In genomic region chr15:101216036-101216435, GRCm38 (mm10) we compare ENCODE assay signal across 25 mouse cellular contexts. TPM values are rescaled to one million over a fixed set of nuclear protein-coding genes. Genes with fewer than 3 reads are reported as not detected.
A peak's percentile ranks its signal among the peaks of the same experiment; 100 is the strongest.
DNase-seq lines count a peak whose midpoint lies in the region; ATAC-seq and TF ChIP-seq lines count a peak whose summit lies in the region.
"Had no signal": no experiment of that assay in that cellular context is flagged by ENCODE, and none has a peak within 500 bp of the region (broad histone marks: within the 10 kb centered on the region; RNA-seq: fewer than 3 reads in every experiment).

No protein-coding gene starts in this region.

- no peak overlapping the region for H3K9ac ChIP-seq in kidney, embryonic 15.5 days
- no peak overlapping the region for H3K9ac ChIP-seq in kidney, embryonic 16.5 days (replicated peaks; ENCODE audit: low read length)
- H3K9ac ChIP-seq: embryonic facial prominence, embryonic 12.5 days; embryonic facial prominence, embryonic 15.5 days; forebrain, postnatal 0 days; heart, embryonic 13.5 days; hindbrain, embryonic 14.5 days had no signal

- peak overlapping the region; percentile 56 for H3K27ac ChIP-seq in gastrocnemius, adult 2 months
- 0 out of 2 replicates have a peak overlapping the region, but pooled peaks have one; percentile 6 for H3K27ac ChIP-seq in kidney, embryonic 15.5 days
- H3K27ac ChIP-seq in kidney, embryonic 16.5 days (ENCODE audit: low read length), result no peak overlapping the region
- H3K27ac ChIP-seq: embryonic facial prominence, embryonic 12.5 days; embryonic facial prominence, embryonic 15.5 days; heart, adult 2 months; heart, embryonic 10.5 days; heart, embryonic 13.5 days; hindbrain, embryonic 14.5 days had no signal

- peaks cover 9% of the 10 kb centered on the region for H3K4me1 ChIP-seq in kidney, embryonic 15.5 days
- H3K4me1 ChIP-seq in kidney, embryonic 16.5 days (ENCODE audit: insufficient read depth, low read length), result peaks cover 5% of the 10 kb centered on the region

- H3K4me3 ChIP-seq in gastrocnemius, adult 2 months, result no peak overlapping the region
- no peak overlapping the region for H3K4me3 ChIP-seq in kidney, embryonic 15.5 days (replicated peaks)
- no peak overlapping the region for H3K4me3 ChIP-seq in kidney, embryonic 16.5 days (ENCODE audit: low read length)
- H3K4me3 ChIP-seq: embryonic facial prominence, embryonic 12.5 days; embryonic facial prominence, embryonic 15.5 days; heart, adult 2 months; heart, embryonic 10.5 days; heart, embryonic 13.5 days had no signal

- no peak for TF ChIP-seq CTCF in gastrocnemius, adult 2 months (IDR thresholded peaks at IDR 0.05)

- H3K9me3 ChIP-seq in kidney, embryonic 15.5 days (replicated peaks), result no peaks in the 10 kb centered on the region
- no peaks in the 10 kb centered on the region for H3K9me3 ChIP-seq in kidney, embryonic 16.5 days (ENCODE audit: low read length)
- H3K9me3 ChIP-seq: embryonic facial prominence, embryonic 12.5 days; embryonic facial prominence, embryonic 15.5 days; heart, embryonic 10.5 days; heart, embryonic 13.5 days had no signal

- peaks cover 29% of the 10 kb centered on the region for H3K36me3 ChIP-seq in kidney, embryonic 15.5 days
- H3K36me3 ChIP-seq in kidney, embryonic 16.5 days (ENCODE audit: insufficient read depth, low read length), result peaks cover 19% of the 10 kb centered on the region

- no peak overlapping the region for H3K4me2 ChIP-seq in kidney, embryonic 15.5 days
- H3K4me2 ChIP-seq in kidney, embryonic 16.5 days (replicated peaks; ENCODE audit: low read depth, low read length), result no peak overlapping the region
- H3K4me2 ChIP-seq: embryonic facial prominence, embryonic 12.5 days; embryonic facial prominence, embryonic 15.5 days; heart, embryonic 13.5 days; hindbrain, embryonic 14.5 days had no signal

- H3K27me3 ChIP-seq in kidney, embryonic 15.5 days, result no peaks in the 10 kb centered on the region
- no peaks in the 10 kb centered on the region for H3K27me3 ChIP-seq in kidney, embryonic 16.5 days (ENCODE audit: insufficient read depth, low read length)
- H3K27me3 ChIP-seq: embryonic facial prominence, embryonic 12.5 days; embryonic facial prominence, embryonic 15.5 days; heart, embryonic 13.5 days had no signal

- no peak for DNase-seq in gastrocnemius, adult 2 months
- no peak for DNase-seq in gastrocnemius, postnatal 36 days
- peak; percentile 21 to 75 for DNase-seq in kidney, postnatal 25 days
- no peak for DNase-seq in kidney, adult 18-20 months
- DNase-seq in adipocyte (ENCODE audit: low spot score), result peak; percentile 52
- no peak for DNase-seq in layer of hippocampus, postnatal 14 days (ENCODE audit: low spot score in 2 of 2)
- DNase-seq: adrenal gland, postnatal 14 days; cerebellum, adult 11 months; cerebellum, adult 2 months; cerebellum, adult 9-11 months; cerebellum, postnatal 25 days; forebrain, postnatal 0 days; gastrocnemius, postnatal 25 days; heart, adult 2 months; heart, postnatal 14 days; heart, postnatal 4 days had no signal

- ATAC-seq in kidney, embryonic 15.5 days (replicated peaks; ENCODE audit: low FRiP score), result no peak
- ATAC-seq in kidney, embryonic 16.5 days (ENCODE audit: low FRiP score, low TSS enrichment), result no peak
- ATAC-seq: activated CD4-positive, CD25-positive, alpha-beta regulatory T cell, adult 4 months; forebrain, embryonic 14.5 days; forebrain, postnatal 0 days had no signal

- intact Hi-C loops in gastrocnemius, adult 2 months (cut with DNase I), result no loop called here
- intact Hi-C loops in gastrocnemius, postnatal 36 days (cut with DNase I), result no loop called here

- 77% methylated on average over 4 of the region's 4 CpGs for WGBS in kidney, embryonic 15.5 days
- 81% methylated on average over 4 of the region's 4 CpGs for WGBS in kidney, embryonic 16.5 days

RNA-seq across cellular contexts. Expression of gene Grasp, which starts 8.0 kb away (rescaled TPM):
- total RNA-seq in gastrocnemius, adult 2 months (2021), result 1 to 10 TPM; 5.8 to 5.9 TPM
- total RNA-seq in gastrocnemius, postnatal 36 days (2021), result 1 to 10 TPM; 5.7 to 6.3 TPM
- polyA plus RNA-seq in kidney, embryonic 15.5 days (2015; fragmentation: Nextera tagmentation; extraction: Ambion mirVana), result 4.7 TPM in 2 replicates
- polyA plus RNA-seq in kidney, embryonic 16.5 days (2015; fragmentation: Nextera tagmentation; extraction: Ambion mirVana), result 3.2 and 3.4 TPM in 2 replicates
- total RNA-seq in layer of hippocampus, postnatal 14 days (2021), result 10 to 100 TPM; 53.4 to 55.2 TPM
- polyA plus RNA-seq: activated CD4-positive, CD25-positive, alpha-beta regulatory T cell, adult 4 months had no signal

RNA-seq across cellular contexts. Expression of gene Nr4a1, which starts 38.0 kb away (rescaled TPM):
- total RNA-seq in gastrocnemius, adult 2 months (2021), result 100 to 1,000 TPM; 143 to 146 TPM
- 100 to 1,000 TPM; 152 to 202 TPM for total RNA-seq in gastrocnemius, postnatal 36 days (2021)
- polyA plus RNA-seq in kidney, embryonic 15.5 days (2015; fragmentation: Nextera tagmentation; extraction: Ambion mirVana), result 9.8 and 10.0 TPM in 2 replicates
- polyA plus RNA-seq in kidney, embryonic 16.5 days (2015; fragmentation: Nextera tagmentation; extraction: Ambion mirVana), result 10.8 and 11.9 TPM in 2 replicates
- total RNA-seq in layer of hippocampus, postnatal 14 days (2021), result 10 to 100 TPM; 34.5 to 54.4 TPM

RNA-seq across cellular contexts. Expression of gene Acvr1b, which starts 42.2 kb away (rescaled TPM):
- total RNA-seq in gastrocnemius, adult 2 months (2021), result 10 to 100 TPM; 26.9 to 30.8 TPM
- total RNA-seq in gastrocnemius, postnatal 36 days (2021), result 10 to 100 TPM; 32.4 to 36.5 TPM
- 6.2 and 6.4 TPM in 2 replicates for polyA plus RNA-seq in kidney, embryonic 15.5 days (2015; fragmentation: Nextera tagmentation; extraction: Ambion mirVana)
- polyA plus RNA-seq in kidney, embryonic 16.5 days (2015; fragmentation: Nextera tagmentation; extraction: Ambion mirVana), result 7.4 and 8.8 TPM in 2 replicates
- total RNA-seq in layer of hippocampus, postnatal 14 days (2021), result 10 to 100 TPM; 71.3 to 79.6 TPM

Comparison
In these comparisons a context has a peak if more than half of its experiments do, and no peak if none do; other contexts are left out.
1. DNase-seq: peak in kidney, postnatal 25 days (2 of 2) and adipocyte (single experiment); none in gastrocnemius, adult 2 months (single experiment), gastrocnemius, postnatal 36 days (0 of 2), kidney, adult 18-20 months (single experiment) and layer of hippocampus, postnatal 14 days (0 of 2).
2. RNA of gene Grasp, which starts 8.0 kb away (total RNA-seq): 53.4 to 55.2 TPM in layer of hippocampus, postnatal 14 days; 5.7 to 6.3 TPM in gastrocnemius, postnatal 36 days and 5.8 to 5.9 TPM in gastrocnemius, adult 2 months; every median in the first group is over 4 times any median in the second.